Mouse (Mus musculus) lung, postnatal 0 days (tissue): ENCODE measurements around the gene Hoxa3.

ENCODE experiments used
- CTCF ChIP-seq: IDR thresholded peaks from 2 replicates; pipeline ENCODE4 v1.5.1; 2016; ENCODE audit warnings: antibody characterized with exemption, mild to moderate bottlenecking
- EP300 ChIP-seq: IDR thresholded peaks from 2 replicates; pipeline ENCODE4 v1.6.1; 2016; ENCODE audit warnings: antibody characterized with exemption, mild to moderate bottlenecking, control low read depth

GRCm38 (mm10) chr6:52228475-52229465 is 15.6 kb upstream of the Hoxa3 start:
- TF ChIP-seq CTCF (no peak), EP300 (no peak)
